Mouse (Mus musculus) kidney, embryonic 14.5 days (tissue): ENCODE data around the gene Tbc1d9. TPM values are rescaled to one million over a fixed set of nuclear protein-coding genes. Genes with fewer than 3 reads are reported as not detected.

ENCODE experiments used
- ATAC-seq: fragments of 200-750 bp; cut with Nextera tagmentation; 2 replicates; pipeline ENCODE4 v1.8.0; 2017; ENCODE audit warnings: moderate number of reproducible peaks, mild to moderate bottlenecking, moderate TSS enrichment, moderate library complexity; ENCODE audit not compliant: low FRiP score, low TSS enrichment
- H3K27ac ChIP-seq: fragments of 300-500 bp; sonication (generic); 2 replicates; pipeline ENCODE4 v1.5.1; 2014; ENCODE audit warnings: low read depth, mild to moderate bottlenecking, low read length, moderate library complexity, mixed read lengths
- H3K27me3 ChIP-seq: fragments of 300-500 bp; sonication (generic); 2 replicates; pipeline ENCODE4 v1.6.1; 2014; ENCODE audit warnings: mild to moderate bottlenecking, low read length; ENCODE audit not compliant: control insufficient read depth, insufficient read depth
- H3K36me3 ChIP-seq: fragments of 300-500 bp; sonication (generic); 2 replicates; pipeline ENCODE4 v1.6.1; 2014; ENCODE audit warnings: low read length, mixed read lengths; ENCODE audit not compliant: control insufficient read depth, insufficient read depth
- H3K4me1 ChIP-seq: fragments of 300-500 bp; sonication (generic); 2 replicates; pipeline ENCODE4 v1.6.1; 2014; ENCODE audit warnings: low read length, mixed read lengths; ENCODE audit not compliant: control insufficient read depth, insufficient read depth
- H3K4me2 ChIP-seq: fragments of 300-500 bp; sonication (generic); replicated peaks from 2 replicates; pipeline ENCODE4 v1.6.1; 2014; ENCODE audit warnings: low read depth, mild to moderate bottlenecking, low read length
- H3K4me3 ChIP-seq: fragments of 300-500 bp; sonication (generic); 2 replicates; pipeline ENCODE4 v1.5.1; 2014; ENCODE audit warnings: mild to moderate bottlenecking, low read length
- H3K9ac ChIP-seq: fragments of 300-500 bp; sonication (generic); 2 replicates; pipeline ENCODE4 v1.6.1; 2014; ENCODE audit warnings: low read depth, mild to moderate bottlenecking, low read length, moderate library complexity
- H3K9me3 ChIP-seq: fragments of 300-500 bp; sonication (generic); 2 replicates; pipeline ENCODE4 v1.6.1; 2016; ENCODE audit warnings: low read length; ENCODE audit not compliant: control insufficient read depth
- WGBS: fragments of 180-500 bp; shearing (Covaris S2); extraction: QIAGEN DNeasy Blood & Tissue Kit; methylation state at CpG from one replicate; pipeline ENCODE4 v1.1.7; 2014; 5-methylcytosine and 5-hydroxymethylcytosine counted together
- polyA plus RNA-seq: library from polyadenylated mRNA; unstranded; fragments of >200 nt; fragmentation: Nextera tagmentation; extraction: Ambion mirVana; gene quantifications from 2 replicates; pipeline ENCODE4 v1.2.1, GENCODE M21; 2014

Tbc1d9 gene
- polyA plus RNA-seq, 1 experiment from 2014 or later: 3.4 TPM

GRCm38 (mm10) chr8:83170894-83171293 lies 5.7 kb downstream of the Tbc1d9 start:
- Histone ChIP-seq H3K27me3 (no peaks in the 10 kb centered on the region), H3K27ac (no peak overlapping the region), H3K4me2 (no peak overlapping the region), H3K4me1 (no peaks in the 10 kb centered on the region), H3K9ac (no peak overlapping the region), H3K9me3 (no peaks in the 10 kb centered on the region), H3K36me3 (no peaks in the 10 kb centered on the region), H3K4me3 (no peak overlapping the region)
- no peak for ATAC-seq
- 46% methylated on average over 6 of the region's 6 CpGs for WGBS

- 71% methylated on average over 10 of the region's 10 CpGs for WGBS
- Histone ChIP-seq H3K27ac (no peak overlapping the region), H3K9ac (no peak overlapping the region), H3K4me1 (peaks cover 13% of the 10 kb centered on the region), H3K27me3 (no peaks in the 10 kb centered on the region), H3K36me3 (no peaks in the 10 kb centered on the region), H3K9me3 (no peaks in the 10 kb centered on the region), H3K4me3 (no peak overlapping the region), H3K4me2 (no peak overlapping the region)
- no peak for ATAC-seq
These were observed 10.5 kb downstream of the Tbc1d9 start for GRCm38 (mm10) chr8:83175680-83176079.

GRCm38 (mm10) chr8:83176785-83177184 lies 11.6 kb downstream of the Tbc1d9 start:
- Histone ChIP-seq H3K4me3 (no peak overlapping the region), H3K36me3 (no peaks in the 10 kb centered on the region), H3K27ac (no peak overlapping the region), H3K4me2 (no peak overlapping the region), H3K9me3 (no peaks in the 10 kb centered on the region), H3K4me1 (peaks cover 13% of the 10 kb centered on the region), H3K9ac (no peak overlapping the region), H3K27me3 (no peaks in the 10 kb centered on the region)
- no peak for ATAC-seq
- WGBS: 52% methylated on average over 2 of the region's 2 CpGs

- Histone ChIP-seq H3K9me3 (no peaks in the 10 kb centered on the region), H3K4me2 (no peak overlapping the region)
These were observed 12.4 kb downstream of the Tbc1d9 start for GRCm38 (mm10) chr8:83177317-83178195.

DNA sequence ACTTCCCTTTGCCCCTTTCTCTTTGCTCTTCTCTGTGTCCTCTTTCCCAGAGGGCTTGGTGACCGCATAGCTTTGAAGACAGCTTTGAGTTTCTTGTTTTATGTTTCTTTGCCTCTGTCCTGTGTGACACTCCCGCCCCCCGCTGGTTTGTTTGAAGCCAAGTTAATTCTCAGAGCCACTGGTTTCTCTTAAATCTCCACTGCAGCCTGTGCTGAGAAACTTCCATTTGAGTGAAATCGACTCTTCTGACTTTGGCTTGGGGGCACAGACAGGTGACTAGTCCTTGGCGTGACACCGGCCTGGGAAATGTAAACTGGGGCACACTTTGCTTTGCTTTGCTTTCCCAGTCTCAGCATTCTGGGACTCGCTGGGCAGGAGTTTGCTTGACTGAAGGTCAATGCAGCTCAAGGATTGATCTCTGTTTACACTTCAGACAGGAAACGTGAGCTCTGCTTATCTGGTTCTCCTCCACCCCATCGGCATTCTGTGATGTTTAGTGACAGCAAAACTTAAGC lies 13.1 kb downstream of the Tbc1d9 start:
- H3K4me1 ChIP-seq: peaks cover 15% of the 10 kb centered on the region
- H3K4me3 ChIP-seq: no peak overlapping the region
- no peak overlapping the region for H3K9ac ChIP-seq
- H3K27ac ChIP-seq: no peak overlapping the region
- WGBS: 6% methylated on average over 9 of the region's 9 CpGs
- H3K36me3 ChIP-seq: no peaks in the 10 kb centered on the region
- peak; percentile 65; the same call in 1 of the 2 replicates for ATAC-seq
- no peaks in the 10 kb centered on the region for H3K27me3 ChIP-seq
- no peak overlapping the region for H3K4me2 ChIP-seq
- H3K9me3 ChIP-seq: no peaks in the 10 kb centered on the region

More at GRCm38 (mm10) chr8:83177317-83178195, 12.4 kb downstream of the Tbc1d9 start:
- Histone ChIP-seq H3K27ac (no peak overlapping the region), H3K27me3 (no peaks in the 10 kb centered on the region), H3K9ac (no peak overlapping the region), H3K4me3 (no peak overlapping the region), H3K36me3 (no peaks in the 10 kb centered on the region), H3K4me1 (peaks cover 13% of the 10 kb centered on the region)
- 0 out of 2 replicates have a peak, but pooled peaks have one; percentile 14 for ATAC-seq
- WGBS: 18% methylated on average over 11 of the region's 11 CpGs

DNA sequence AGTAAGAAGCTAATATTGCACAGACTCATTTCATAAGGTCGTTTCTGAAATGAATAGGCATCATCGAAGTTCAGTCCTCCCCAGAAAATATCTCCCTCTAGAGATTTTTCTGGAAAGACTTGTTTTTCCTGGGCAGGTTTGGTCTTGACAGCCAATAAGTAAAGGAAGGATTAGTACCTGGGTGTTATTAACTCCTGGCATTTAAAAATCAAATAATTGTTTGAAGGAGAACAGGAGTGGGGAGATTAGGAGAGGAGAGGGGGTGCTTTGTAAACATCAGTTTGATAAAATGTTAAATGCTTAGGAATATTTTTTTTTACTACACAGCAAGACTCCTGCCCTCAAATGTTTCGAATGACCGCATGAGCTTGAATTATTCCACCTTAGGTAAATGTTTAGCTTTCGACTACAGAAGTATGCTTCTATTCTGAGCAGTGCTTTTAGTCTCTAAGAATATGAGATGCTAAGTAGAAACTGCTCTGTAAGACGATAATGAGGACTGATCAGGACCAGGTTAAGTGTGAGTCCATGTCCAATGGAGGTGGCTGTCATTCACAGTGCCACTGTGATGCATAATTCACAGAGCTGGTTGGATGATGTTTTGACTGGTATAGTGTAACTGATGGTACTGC lies 16.8 kb downstream of the Tbc1d9 start:
- no peak overlapping the region for H3K9ac ChIP-seq

DNA sequence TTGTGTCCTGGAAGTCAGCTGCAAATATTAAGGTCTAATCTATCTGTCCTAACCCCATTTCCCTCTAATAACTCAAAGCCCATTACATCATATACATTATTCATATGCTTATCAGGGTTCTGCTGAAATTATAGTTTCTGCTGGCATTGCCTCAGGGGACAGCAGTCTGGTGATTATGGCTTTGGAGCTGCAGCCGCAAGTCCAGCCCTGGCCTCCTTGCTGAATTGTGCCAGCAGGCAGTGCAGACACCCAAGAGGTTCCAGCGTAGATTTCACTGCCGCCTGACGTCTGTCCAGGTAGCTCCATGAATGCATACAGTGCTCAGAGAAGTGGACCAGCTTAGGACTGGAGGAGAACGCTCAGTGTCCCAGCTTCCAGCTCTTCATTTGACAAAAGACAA lies 17.6 kb downstream of the Tbc1d9 start:
- H3K36me3 ChIP-seq: no peaks in the 10 kb centered on the region
- no peak overlapping the region for H3K4me3 ChIP-seq
- H3K4me1 ChIP-seq: peaks cover 11% of the 10 kb centered on the region
- H3K9ac ChIP-seq: no peak overlapping the region
- no peak overlapping the region for H3K27ac ChIP-seq
- no peak overlapping the region for H3K4me2 ChIP-seq
- H3K9me3 ChIP-seq: no peaks in the 10 kb centered on the region
- 75% methylated on average over 5 of the region's 5 CpGs for WGBS
- ATAC-seq: no peak
- H3K27me3 ChIP-seq: no peaks in the 10 kb centered on the region

More for the DNA sequence above, 16.8 kb downstream of the Tbc1d9 start:
- Histone ChIP-seq H3K4me3 (no peak overlapping the region), H3K27ac (no peak overlapping the region), H3K27me3 (no peaks in the 10 kb centered on the region), H3K4me2 (no peak overlapping the region), H3K9me3 (no peaks in the 10 kb centered on the region), H3K4me1 (peaks cover 17% of the 10 kb centered on the region), H3K36me3 (no peaks in the 10 kb centered on the region)
- ATAC-seq: no peak
- 72% methylated on average over 6 of the region's 6 CpGs for WGBS

DNA sequence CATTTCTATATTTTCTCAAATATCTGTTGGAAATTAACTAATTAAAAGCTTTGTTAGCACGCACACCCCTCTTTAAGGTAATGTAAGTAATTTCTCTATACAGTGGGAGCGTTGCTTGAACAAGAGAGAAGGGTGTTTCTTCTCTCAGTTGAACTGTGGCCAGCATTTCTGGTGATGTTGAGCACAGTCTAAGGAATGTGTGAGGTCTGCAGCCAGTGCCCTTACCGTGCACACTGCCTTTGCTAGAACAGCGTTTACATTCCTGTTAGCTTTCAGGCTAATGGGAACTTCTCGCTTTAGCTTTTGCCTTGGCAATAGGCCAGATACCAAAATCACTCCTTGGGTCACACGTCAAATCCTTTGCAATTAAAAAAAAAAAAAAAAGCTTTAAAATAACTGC lies 21.2 kb downstream of the Tbc1d9 start:
- no peak for ATAC-seq
- WGBS: 64% methylated on average over 6 of the region's 6 CpGs

More for the DNA sequence above, 21.2 kb downstream of the Tbc1d9 start:
- no peaks in the 10 kb centered on the region for H3K36me3 ChIP-seq
- 0 out of 2 replicates have a peak, but pooled peaks cover 4% of the 10 kb centered on the region for H3K4me1 ChIP-seq
- no peak overlapping the region for H3K9ac ChIP-seq
- H3K27me3 ChIP-seq: no peaks in the 10 kb centered on the region
- H3K9me3 ChIP-seq: no peaks in the 10 kb centered on the region
- H3K27ac ChIP-seq: no peak overlapping the region
- no peak overlapping the region for H3K4me3 ChIP-seq
- H3K4me2 ChIP-seq: no peak overlapping the region
